ENCODE assay signal across 25 mouse cellular contexts in genomic region chr9:112194049-112194448, GRCm38 (mm10). TPM values are rescaled to one million over a fixed set of nuclear protein-coding genes. Genes with fewer than 3 reads are reported as not detected.
A peak's percentile ranks its signal among the peaks of the same experiment; 100 is the strongest.
DNase-seq lines count a peak whose midpoint lies in the region; TF ChIP-seq lines count a peak whose summit lies in the region.
"Had no signal": no experiment of that assay in that cellular context is flagged by ENCODE, and none has a peak within 500 bp of the region (broad histone marks: within the 10 kb centered on the region; RNA-seq: fewer than 3 reads in every experiment).

No protein-coding gene starts in this region.

- no peak overlapping the region for H3K4me3 ChIP-seq in heart, embryonic 10.5 days
- no peak overlapping the region for H3K4me3 ChIP-seq in left cerebral cortex, adult 2 months
- H3K4me3 ChIP-seq in cortical plate, adult 2 months (ENCODE audit: insufficient read depth, low read length): no peak overlapping the region
- H3K4me3 ChIP-seq: embryonic facial prominence, embryonic 10.5 days; embryonic facial prominence, embryonic 13.5 days; erythroblast, embryonic 14.5 days; forebrain, embryonic 12.5 days; forebrain, embryonic 15.5 days; gastrocnemius, adult 2 months; heart, embryonic 13.5 days had no signal

- H3K4me1 ChIP-seq in heart, embryonic 10.5 days: no peaks in the 10 kb centered on the region
- peaks cover 7% of the 10 kb centered on the region for H3K4me1 ChIP-seq in cortical plate, adult 2 months (ENCODE audit: control insufficient read depth, insufficient read depth, low read length)
- H3K4me1 ChIP-seq: embryonic facial prominence, embryonic 10.5 days; embryonic facial prominence, embryonic 13.5 days; forebrain, embryonic 12.5 days; heart, embryonic 13.5 days had no signal

- H3K36me3 ChIP-seq in heart, embryonic 10.5 days: no peaks in the 10 kb centered on the region
- H3K36me3 ChIP-seq: embryonic facial prominence, embryonic 10.5 days; embryonic facial prominence, embryonic 13.5 days; forebrain, embryonic 12.5 days; forebrain, embryonic 15.5 days; heart, embryonic 13.5 days had no signal

- no peaks in the 10 kb centered on the region for H3K9me3 ChIP-seq in heart, embryonic 10.5 days
- H3K9me3 ChIP-seq: embryonic facial prominence, embryonic 10.5 days; embryonic facial prominence, embryonic 13.5 days; forebrain, embryonic 12.5 days; forebrain, embryonic 15.5 days; heart, embryonic 13.5 days had no signal

- peak; percentile 43 for DNase-seq in heart, adult 11 months
- no peak for DNase-seq in heart, embryonic 10.5 days (ENCODE audit: low spot score)
- DNase-seq in left cerebral cortex, adult 2 months (ENCODE audit: extremely low spot score in 1 of 2, low spot score in 2 of 2): no peak
- DNase-seq in left cerebral cortex, postnatal 4 days: no peak
- peak; percentile 63 for DNase-seq in brain, adult 2 months (ENCODE audit: low read depth, low spot score)
- DNase-seq: adrenal gland, adult 2 months; adrenal gland, postnatal 14 days; cerebellum, adult 11-12 months; cerebellum, adult 8-10 months; cerebellum, postnatal 25 days; embryo, embryonic 11 days; gastrocnemius, adult 2 months; gastrocnemius, postnatal 14 days; heart, adult 18-20 months; heart, postnatal 14 days; heart, postnatal 4 days had no signal

- no peaks in the 10 kb centered on the region for H3K27me3 ChIP-seq in heart, embryonic 10.5 days (ENCODE audit: insufficient read depth, poor library complexity, severe bottlenecking)
- H3K27me3 ChIP-seq: embryonic facial prominence, embryonic 13.5 days; forebrain, embryonic 12.5 days; forebrain, embryonic 15.5 days; heart, embryonic 13.5 days had no signal

- no peak for TF ChIP-seq POLR2A in cortical plate, adult 2 months (IDR thresholded peaks at IDR 0.05; ENCODE audit: extremely low read depth, insufficient read depth, low read length)

- intact Hi-C loops in left cerebral cortex, adult 2 months (cut with DNase I): no loop called here
- intact Hi-C loops in left cerebral cortex, postnatal 4 days (cut with DNase I): no loop called here

- H3K27ac ChIP-seq in heart, embryonic 10.5 days: no peak overlapping the region
- peak overlapping the region; percentile 60 for H3K27ac ChIP-seq in left cerebral cortex, adult 2 months
- H3K27ac ChIP-seq in cortical plate, adult 2 months (ENCODE audit: insufficient read depth, low read length): peak overlapping the region; percentile 76; the same call in 1 of the 2 replicates
- H3K27ac ChIP-seq: embryonic facial prominence, embryonic 10.5 days; embryonic facial prominence, embryonic 13.5 days; forebrain, embryonic 12.5 days; forebrain, embryonic 15.5 days; gastrocnemius, adult 2 months; heart, embryonic 13.5 days; hindbrain, embryonic 14.5 days; hindbrain, postnatal 0 days had no signal

- no peak for TF ChIP-seq CTCF in left cerebral cortex, adult 2 months (IDR thresholded peaks at IDR 0.05)
- TF ChIP-seq CTCF in cortical plate, adult 2 months (IDR thresholded peaks at IDR 0.05; ENCODE audit: extremely low read depth, insufficient read depth, low read length): no peak

RNA-seq across cellular contexts. Expression of gene Arpp21, which starts 41.7 kb away (rescaled TPM):
- polyA plus RNA-seq in heart, embryonic 10.5 days (2016; fragmentation: Nextera tagmentation; extraction: Ambion mirVana): 1.8 and 2.2 TPM in 2 replicates
- total RNA-seq in left cerebral cortex, adult 2 months (2021): 100 to 1,000 TPM; 762 to 763 TPM
- 100 to 1,000 TPM; 459 to 577 TPM for total RNA-seq in left cerebral cortex, postnatal 4 days (2021)
- polyA plus RNA-seq in cortical plate, adult 2 months (2012; rRNA removed): 521 and 601 TPM in 2 replicates

Comparison
In these comparisons a context has a peak if more than half of its experiments do, and no peak if none do; other contexts are left out.
1. DNase-seq: peak in heart, adult 11 months (single experiment) and brain, adult 2 months (single experiment); none in heart, embryonic 10.5 days (single experiment), left cerebral cortex, adult 2 months (0 of 2) and left cerebral cortex, postnatal 4 days (single experiment).